Mouse (Mus musculus): ENCODE data around the gene Ppme1. TPM values are rescaled to one million over a fixed set of nuclear protein-coding genes. Genes with fewer than 3 reads are reported as not detected.

Gene Ppme1
- polyA plus RNA-seq, 1 experiment = 41.4 TPM

- Histone ChIP-seq H3K9me3 (no peaks in the 10 kb centered on the region), H3K4me3 (replicated peaks) (no peak overlapping the region), H3K27me3 (replicated peaks) (no peaks in the 10 kb centered on the region), H3K4me1 (no peaks in the 10 kb centered on the region), H3K36me3 (replicated peaks; ENCODE audit: low read length) (peaks cover 99% of the 10 kb centered on the region)
- TF ChIP-seq FLI1 (IDR thresholded peaks at IDR 0.05; ENCODE audit: low read length) = no peak
- no peak for TF ChIP-seq GATA1 (IDR thresholded peaks at IDR 0.05; ENCODE audit: borderline replicate concordance, low read length)
These were observed 40.8 kb downstream of the Ppme1 start for GRCm38 (mm10) chr7:100331269-100331668.

- H3K27me3 ChIP-seq (replicated peaks) = no peaks in the 10 kb centered on the region
These were observed 43.5 kb downstream of the Ppme1 start for GRCm38 (mm10) chr7:100328636-100329035.

GRCm38 (mm10) chr7:100327514-100327913 lies 44.6 kb downstream of the Ppme1 start:
- Histone ChIP-seq H3K27me3 (replicated peaks) (no peaks in the 10 kb centered on the region), H3K4me1 (no peaks in the 10 kb centered on the region), H3K36me3 (replicated peaks; ENCODE audit: low read length) (peaks cover 83% of the 10 kb centered on the region)

More at GRCm38 (mm10) chr7:100328636-100329035, 43.5 kb downstream of the Ppme1 start:
- Histone ChIP-seq H3K4me1 (no peaks in the 10 kb centered on the region), H3K9me3 (no peaks in the 10 kb centered on the region), H3K4me3 (replicated peaks) (no peak overlapping the region), H3K36me3 (replicated peaks; ENCODE audit: low read length) (peaks cover 94% of the 10 kb centered on the region)
- TF ChIP-seq GATA1 (IDR thresholded peaks at IDR 0.05; ENCODE audit: borderline replicate concordance, low read length) (no peak), FLI1 (IDR thresholded peaks at IDR 0.05; ENCODE audit: low read length) (no peak)

DNA sequence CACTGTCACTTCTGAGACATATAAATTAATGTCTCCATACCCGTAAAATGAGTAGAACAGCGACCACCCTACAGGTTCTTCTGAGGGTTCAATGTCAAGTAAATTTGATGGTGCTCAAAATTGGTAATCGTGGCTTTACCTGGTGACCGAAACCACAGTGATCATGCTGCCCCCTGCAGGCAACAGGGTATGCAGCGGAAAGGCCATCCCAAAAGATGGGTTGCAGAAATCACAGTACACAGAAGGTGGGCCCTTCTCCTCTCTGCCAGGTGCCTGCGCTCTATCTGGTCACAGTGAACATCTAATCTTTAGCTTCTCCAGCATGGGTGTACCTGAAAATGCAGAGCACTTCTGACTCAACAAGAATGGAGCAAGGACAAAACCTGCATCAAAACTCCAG lies 46.6 kb downstream of the Ppme1 start:
- Histone ChIP-seq H3K9me3 (peaks cover 7% of the 10 kb centered on the region), H3K27me3 (replicated peaks) (peaks cover 4% of the 10 kb centered on the region), H3K36me3 (replicated peaks; ENCODE audit: low read length) (peaks cover 63% of the 10 kb centered on the region), H3K4me1 (no peaks in the 10 kb centered on the region), H3K4me3 (replicated peaks) (no peak overlapping the region)
- TF ChIP-seq GATA1 (IDR thresholded peaks at IDR 0.05; ENCODE audit: borderline replicate concordance, low read length) (no peak), FLI1 (IDR thresholded peaks at IDR 0.05; ENCODE audit: low read length) (no peak)

More at GRCm38 (mm10) chr7:100327514-100327913, 44.6 kb downstream of the Ppme1 start:
- TF ChIP-seq GATA1 (IDR thresholded peaks at IDR 0.05; ENCODE audit: borderline replicate concordance, low read length) (no peak), FLI1 (IDR thresholded peaks at IDR 0.05; ENCODE audit: low read length) (no peak)
- Histone ChIP-seq H3K4me3 (replicated peaks) (no peak overlapping the region), H3K9me3 (no peaks in the 10 kb centered on the region)

DNA sequence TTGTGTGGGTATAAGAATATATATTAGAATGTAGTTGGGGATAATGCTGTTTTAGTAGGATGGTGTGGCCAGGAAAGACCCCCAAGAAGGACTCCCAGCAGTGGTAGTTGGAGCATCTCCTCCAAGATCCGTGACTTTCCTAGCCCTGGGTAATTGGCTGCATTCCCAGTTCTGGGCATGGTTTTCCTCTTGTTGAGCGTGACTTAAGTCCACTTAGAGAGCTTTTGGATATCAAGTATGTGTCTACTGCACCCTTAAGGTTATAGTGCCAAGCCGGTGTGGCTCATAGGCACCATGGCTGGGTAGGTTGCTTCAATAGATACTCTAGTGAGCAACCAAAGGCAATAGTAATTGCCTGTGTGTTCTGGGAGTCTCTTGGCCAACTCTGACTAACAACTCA lies 48.4 kb downstream of the Ppme1 start:
- peaks cover 12% of the 10 kb centered on the region for H3K9me3 ChIP-seq
- no peak overlapping the region for H3K4me3 ChIP-seq (replicated peaks)
- TF ChIP-seq FLI1 (IDR thresholded peaks at IDR 0.05; ENCODE audit: low read length) (no peak), GATA1 (IDR thresholded peaks at IDR 0.05; ENCODE audit: borderline replicate concordance, low read length) (no peak)
- peaks cover 46% of the 10 kb centered on the region for H3K36me3 ChIP-seq (replicated peaks; ENCODE audit: low read length)
- no peaks in the 10 kb centered on the region for H3K4me1 ChIP-seq
- H3K27me3 ChIP-seq (replicated peaks) = peaks cover 7% of the 10 kb centered on the region

- Histone ChIP-seq H3K4me1 (peaks cover 34% of the 10 kb centered on the region), H3K36me3 (replicated peaks; ENCODE audit: low read length) (no peaks in the 10 kb centered on the region)
- no peak for TF ChIP-seq GATA1 (IDR thresholded peaks at IDR 0.05; ENCODE audit: borderline replicate concordance, low read length)
- no peak for TF ChIP-seq FLI1 (IDR thresholded peaks at IDR 0.05; ENCODE audit: low read length)
These were observed 54.6 kb downstream of the Ppme1 start for GRCm38 (mm10) chr7:100317534-100317933.

DNA sequence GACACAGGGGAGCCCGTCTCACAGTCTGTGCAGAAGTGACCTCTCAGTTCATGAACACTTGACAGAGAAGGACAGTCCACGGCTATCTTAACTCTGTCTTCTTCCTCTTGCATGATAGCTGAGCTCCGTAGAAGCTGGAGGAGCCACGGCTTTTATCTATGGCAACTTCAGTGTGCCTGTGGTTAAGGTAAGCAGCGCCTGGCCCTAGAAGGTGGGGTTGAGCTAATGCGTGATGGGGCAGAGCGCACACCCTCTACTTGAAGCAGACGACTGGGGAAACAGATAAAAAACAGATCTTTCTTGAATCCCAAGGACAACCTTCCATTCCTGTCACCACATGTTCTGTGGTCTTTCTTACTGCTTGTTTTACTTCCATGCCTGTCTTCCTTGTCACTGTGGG lies 55.2 kb downstream of the Ppme1 start:
- no peak for TF ChIP-seq GATA1 (IDR thresholded peaks at IDR 0.05; ENCODE audit: borderline replicate concordance, low read length)
- TF ChIP-seq FLI1 (IDR thresholded peaks at IDR 0.05; ENCODE audit: low read length) = no peak
- peaks cover 33% of the 10 kb centered on the region for H3K27me3 ChIP-seq (replicated peaks)
- H3K36me3 ChIP-seq (replicated peaks; ENCODE audit: low read length) = no peaks in the 10 kb centered on the region
- H3K9me3 ChIP-seq = peaks cover 20% of the 10 kb centered on the region
- H3K4me3 ChIP-seq (replicated peaks) = no peak overlapping the region
- H3K4me1 ChIP-seq = peaks cover 40% of the 10 kb centered on the region

More at GRCm38 (mm10) chr7:100317534-100317933, 54.6 kb downstream of the Ppme1 start:
- Histone ChIP-seq H3K27me3 (replicated peaks) (peaks cover 33% of the 10 kb centered on the region), H3K4me3 (replicated peaks) (no peak overlapping the region), H3K9me3 (peaks cover 20% of the 10 kb centered on the region)

GRCm38 (mm10) chr7:100312716-100313115 lies 59.4 kb downstream of the Ppme1 start:
- TF ChIP-seq GATA1 (IDR thresholded peaks at IDR 0.05; ENCODE audit: borderline replicate concordance, low read length) (no peak), FLI1 (IDR thresholded peaks at IDR 0.05; ENCODE audit: low read length) (no peak)
- H3K36me3 ChIP-seq (replicated peaks; ENCODE audit: low read length) = no peaks in the 10 kb centered on the region
- peaks cover 8% of the 10 kb centered on the region; the same call in 1 of the 2 replicates for H3K9me3 ChIP-seq
- peak overlapping the region; percentile 80 for H3K4me3 ChIP-seq (replicated peaks)
- H3K27me3 ChIP-seq (replicated peaks) = peaks cover 57% of the 10 kb centered on the region
- H3K4me1 ChIP-seq = peaks cover 62% of the 10 kb centered on the region

GRCm38 (mm10) chr7:100310290-100310689 lies 61.8 kb downstream of the Ppme1 start:
- H3K9me3 ChIP-seq = no peaks in the 10 kb centered on the region
- peaks cover 58% of the 10 kb centered on the region for H3K4me1 ChIP-seq
- H3K4me3 ChIP-seq (replicated peaks) = no peak overlapping the region
- no peaks in the 10 kb centered on the region for H3K36me3 ChIP-seq (replicated peaks; ENCODE audit: low read length)
- TF ChIP-seq FLI1 (IDR thresholded peaks at IDR 0.05; ENCODE audit: low read length) (no peak), GATA1 (IDR thresholded peaks at IDR 0.05; ENCODE audit: borderline replicate concordance, low read length) (no peak)
- H3K27me3 ChIP-seq (replicated peaks) = peaks cover 57% of the 10 kb centered on the region

DNA sequence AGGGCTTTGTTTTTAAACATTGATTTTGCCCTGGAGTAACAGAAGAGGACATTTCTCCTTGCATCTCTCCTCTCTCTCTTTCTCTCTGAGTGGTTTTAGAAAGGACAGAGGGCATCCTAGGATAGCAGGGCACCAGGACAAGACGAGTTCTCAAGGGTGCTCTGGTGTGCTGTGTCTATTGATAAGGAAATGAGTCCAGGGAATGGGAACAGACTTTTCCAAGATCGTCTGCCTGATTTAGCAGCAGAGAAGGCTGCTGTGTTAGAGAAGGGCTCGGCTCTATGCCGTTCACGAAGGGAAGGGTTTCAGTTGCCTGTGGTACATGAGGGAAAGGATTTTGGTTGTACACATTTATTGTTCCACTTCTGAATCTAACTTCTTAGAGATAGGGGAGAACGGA lies 62.4 kb downstream of the Ppme1 start:
- Histone ChIP-seq H3K9me3 (no peaks in the 10 kb centered on the region), H3K27me3 (replicated peaks) (peaks cover 58% of the 10 kb centered on the region), H3K4me1 (peaks cover 52% of the 10 kb centered on the region), H3K4me3 (replicated peaks) (no peak overlapping the region), H3K36me3 (replicated peaks; ENCODE audit: low read length) (no peaks in the 10 kb centered on the region)
- TF ChIP-seq GATA1 (IDR thresholded peaks at IDR 0.05; ENCODE audit: borderline replicate concordance, low read length) = no peak
- no peak for TF ChIP-seq FLI1 (IDR thresholded peaks at IDR 0.05; ENCODE audit: low read length)

- Histone ChIP-seq H3K4me3 (replicated peaks) (no peak overlapping the region), H3K36me3 (replicated peaks; ENCODE audit: low read length) (no peaks in the 10 kb centered on the region)
- TF ChIP-seq GATA1 (IDR thresholded peaks at IDR 0.05; ENCODE audit: borderline replicate concordance, low read length) (no peak), FLI1 (IDR thresholded peaks at IDR 0.05; ENCODE audit: low read length) (no peak)
These were observed 62.9 kb downstream of the Ppme1 start for GRCm38 (mm10) chr7:100309216-100309615.

More at GRCm38 (mm10) chr7:100309216-100309615, 62.9 kb downstream of the Ppme1 start:
- H3K27me3 ChIP-seq (replicated peaks) = peaks cover 61% of the 10 kb centered on the region
- no peaks in the 10 kb centered on the region for H3K9me3 ChIP-seq
- H3K4me1 ChIP-seq = peaks cover 52% of the 10 kb centered on the region

Data from megakaryocyte, embryonic 14.5 days (primary cell).